Mouse (Mus musculus) MEL (cell line): ENCODE data around the gene Hist1h3i. TPM values are rescaled to one million over a fixed set of nuclear protein-coding genes. Genes with fewer than 3 reads are reported as not detected.

Experiments used
- DNase-seq: peaks from one replicate; pipeline ENCODE4 v3.0.0; 2011; ENCODE audit warnings: low read depth, low spot score
- H3K27ac ChIP-seq: 2 replicates; pipeline ENCODE4 v1.5.1; 2012; ENCODE audit warnings: low read depth, mild to moderate bottlenecking, control low read depth, low read length, moderate library complexity; ENCODE audit not compliant: control insufficient read depth
- H3K27me3 ChIP-seq, 2 experiments: fragments of 150-350 bp in 1 of 2; sonication (generic) in 1 of 2; 2 replicates each; pipeline ENCODE4 v1.6.1; 2012; ENCODE audit warnings: low read length in 2 of 2, mild to moderate bottlenecking in 2 of 2, improper control_type of control experiment in 1 of 2, moderate library complexity in 1 of 2; ENCODE audit not compliant: insufficient read depth in 2 of 2, control insufficient read depth in 1 of 2
- H3K36me3 ChIP-seq, 2 experiments: 2 replicates each; pipeline ENCODE4 v1.6.1; 2012 to 2014; ENCODE audit warnings: low read length in 2 of 2, improper control_type of control experiment in 1 of 2, inconsistent platforms in 1 of 2, mild to moderate bottlenecking in 1 of 2; ENCODE audit not compliant: insufficient read depth in 2 of 2, control insufficient read depth in 1 of 2
- H3K4me1 ChIP-seq, 2 experiments: fragments of 150-350 bp in 1 of 2; sonication (generic) in 1 of 2; 2 replicates each; pipeline ENCODE4 v1.6.1; 2012; ENCODE audit warnings: low read length in 2 of 2, improper control_type of control experiment in 1 of 2, mild to moderate bottlenecking in 1 of 2; ENCODE audit not compliant: insufficient read depth in 2 of 2, control insufficient read depth in 1 of 2
- H3K4me3 ChIP-seq, 2 experiments: fragments of 150-350 bp in 1 of 2; sonication (generic) in 1 of 2; 2 replicates each; pipeline ENCODE4 v1.5.1; 2012; ENCODE audit warnings: low read depth in 2 of 2, low read length in 2 of 2, mild to moderate bottlenecking in 2 of 2, moderate library complexity in 2 of 2, control low read depth in 1 of 2, improper control_type of control experiment in 1 of 2; ENCODE audit not compliant: control insufficient read depth in 1 of 2, insufficient read depth in 1 of 2
- H3K79me2 ChIP-seq: 2 replicates; pipeline ENCODE4 v1.6.1; 2012; ENCODE audit warnings: mild to moderate bottlenecking, low read length, moderate library complexity; ENCODE audit not compliant: control insufficient read depth, poor library complexity, insufficient read depth
- H3K9ac ChIP-seq: 2 replicates; pipeline ENCODE4 v1.6.1; 2012; ENCODE audit warnings: low read depth, mild to moderate bottlenecking, control low read depth, low read length, moderate library complexity; ENCODE audit not compliant: control insufficient read depth, poor library complexity, severe bottlenecking
- H3K9me3 ChIP-seq: fragments of 150-350 bp; sonication (generic); replicated peaks from 2 replicates; pipeline ENCODE4 v1.6.1; 2012; ENCODE audit warnings: mild to moderate bottlenecking, low read length, improper control_type of control experiment, moderate library complexity; ENCODE audit not compliant: insufficient read depth
- KAT2A ChIP-seq: conservative IDR thresholded peaks from 2 replicates; pipeline ENCODE4 v1.6.1; 2012; ENCODE audit warnings: low read depth, low read length, improper control_type of control experiment, inconsistent platforms
- MAZ ChIP-seq: IDR thresholded peaks from 2 replicates; pipeline ENCODE4 v1.6.1; 2012; ENCODE audit warnings: low read depth, mild to moderate bottlenecking, inconsistent platforms, low read length, improper control_type of control experiment
- MYB ChIP-seq: IDR thresholded peaks from 2 replicates; pipeline ENCODE4 v1.6.1; 2011; ENCODE audit warnings: mild to moderate bottlenecking, low read depth, low read length, improper control_type of control experiment
- POLR2A ChIP-seq, 2 experiments: IDR thresholded peaks; 2 replicates each; pipeline ENCODE4 v1.6.1; 2011 to 2012; ENCODE audit warnings: low read length in 2 of 2, mild to moderate bottlenecking in 2 of 2, control low read depth in 1 of 2, improper control_type of control experiment in 1 of 2, low read depth in 1 of 2, moderate library complexity in 1 of 2; ENCODE audit not compliant: control insufficient read depth in 1 of 2, insufficient read depth in 1 of 2, poor library complexity in 1 of 2
- RCOR1 ChIP-seq: IDR thresholded peaks from 2 replicates; pipeline ENCODE4 v1.6.1; 2012; ENCODE audit warnings: low read depth, mild to moderate bottlenecking, inconsistent platforms, low read length, improper control_type of control experiment
- SMC3 ChIP-seq: IDR thresholded peaks from 2 replicates; pipeline ENCODE4 v1.6.1; 2011; ENCODE audit warnings: low read depth, low read length, improper control_type of control experiment
- TAL1 ChIP-seq: IDR thresholded peaks from 2 replicates; pipeline ENCODE4 v1.6.1; 2012; ENCODE audit warnings: mild to moderate bottlenecking, inconsistent platforms, low read length, moderate library complexity, mixed read lengths
- TBP ChIP-seq: IDR thresholded peaks from 2 replicates; pipeline ENCODE4 v1.8.0; 2011; ENCODE audit warnings: low read depth, low read length, improper control_type of control experiment
- USF2 ChIP-seq, 2 experiments: IDR thresholded peaks; 2 replicates each; pipeline ENCODE4 v1.6.1; 2011 to 2012; ENCODE audit warnings: improper control_type of control experiment in 2 of 2, low read length in 2 of 2, borderline replicate concordance in 1 of 2, inconsistent platforms in 1 of 2, low read depth in 1 of 2, mild to moderate bottlenecking in 1 of 2; ENCODE audit not compliant: insufficient read depth in 1 of 2
- ZKSCAN1 ChIP-seq: IDR thresholded peaks from 2 replicates; pipeline ENCODE4 v1.6.1; 2012; ENCODE audit warnings: low read depth, mild to moderate bottlenecking, inconsistent platforms, low read length, improper control_type of control experiment, moderate library complexity
- polyA plus RNA-seq, 2 experiments: library from polyadenylated mRNA; stranded (reverse) in 1 of 2; unstranded in 1 of 2; fragments of >175 nt in 1 of 2; fragments of >200 nt in 1 of 2; gene quantifications; 2 replicates each; pipeline versions ENCODE4 v1.2.1 to v1.2.4; 2012; ENCODE audit warnings: low replicate concordance in 2 of 2, low read depth in 1 of 2; ENCODE audit not compliant: insufficient read length in 2 of 2, insufficient read depth in 1 of 2, missing spikeins in 1 of 2
- total RNA-seq: library from RNA; depleted of rRNA; stranded (reverse); fragments of 300-350 nt; gene quantifications from 2 replicates; pipeline ENCODE4 v1.2.3, GENCODE M21; 2012

Gene Hist1h3i
- total and polyA plus RNA-seq, 3 experiments = 18.1 to 1,321 TPM; not detected in 1

GRCm38 (mm10) chr13:21752356-21752755, 30.8 kb downstream of the Hist1h3i start:
- peak; percentile 82 for DNase-seq
- Histone ChIP-seq H3K9ac (peak overlapping the region; percentile 80), H3K36me3 (peaks cover 0 to 29% of the 10 kb centered on the region in 2 experiments; a peak in 2 of 4 replicates), H3K4me1 (peaks cover 0 to 10% of the 10 kb centered on the region in 2 experiments; a peak in 2 of 4 replicates), H3K27me3 (no peaks in the 10 kb centered on the region), H3K4me3 (peak overlapping the region; percentile 5 to 39), H3K9me3 (no peaks in the 10 kb centered on the region), H3K79me2 (no peaks in the 10 kb centered on the region; the same call in 1 of the 2 replicates), H3K27ac (peak overlapping the region; percentile 94)
- TF ChIP-seq USF2 (IDR thresholded peaks at IDR 0.05; ENCODE audit: borderline replicate concordance in 1 of 2, insufficient read depth in 1 of 2, low read depth in 1 of 2, low read length in 2 of 2) = no peak
- TF ChIP-seq TBP = peak; percentile 43; the same call in 1 of the 2 replicates

- TF ChIP-seq RCOR1 (no peak), MYB (no peak), POLR2A (IDR thresholded peaks at IDR 0.05; ENCODE audit: control insufficient read depth in 1 of 2, insufficient read depth in 1 of 2, low read depth in 1 of 2, low read length in 2 of 2, poor library complexity in 1 of 2) (no peak; a peak in 1 of 4 replicates), SMC3 (no peak), KAT2A (no peak)
- Histone ChIP-seq H3K79me2 (no peaks in the 10 kb centered on the region; the same call in 1 of the 2 replicates), H3K4me1 (peaks cover 0 to 12% of the 10 kb centered on the region in 2 experiments; a peak in 2 of 4 replicates), H3K36me3 (peaks cover 0 to 31% of the 10 kb centered on the region in 2 experiments; a peak in 2 of 4 replicates), H3K27me3 (no peaks in the 10 kb centered on the region), H3K4me3 (peak overlapping the region; percentile 6 to 39), H3K27ac (peak overlapping the region; percentile 94), H3K9ac (peak overlapping the region; percentile 80), H3K9me3 (no peaks in the 10 kb centered on the region)
- DNase-seq = peak; percentile 81
Measured at GRCm38 (mm10) chr13:21751827-21752226, 31.3 kb downstream of the Hist1h3i start.

GRCm38 (mm10) chr13:21751417-21751816, 31.8 kb downstream of the Hist1h3i start:
- no peak for TF ChIP-seq ZKSCAN1
- TF ChIP-seq TAL1 = no peak
- TF ChIP-seq MAZ = no peak
- TF ChIP-seq TBP = peak; percentile 63; the same call in 1 of the 2 replicates
- TF ChIP-seq, all 39 proteins: peak for 1
- peak overlapping the region; percentile 94 for H3K27ac ChIP-seq
- peak overlapping the region; percentile 80 for H3K9ac ChIP-seq
- H3K4me1 ChIP-seq = peaks cover 0 to 14% of the 10 kb centered on the region in 2 experiments; a peak in 2 of 4 replicates
- peak overlapping the region in 1 of 2 experiments; percentile 6; a peak in 1 of 4 replicates for H3K4me3 ChIP-seq
- H3K79me2 ChIP-seq = no peaks in the 10 kb centered on the region; the same call in 1 of the 2 replicates
- H3K9me3 ChIP-seq = no peaks in the 10 kb centered on the region
- peaks cover 0 to 32% of the 10 kb centered on the region in 2 experiments; a peak in 2 of 4 replicates for H3K36me3 ChIP-seq
- H3K27me3 ChIP-seq = no peaks in the 10 kb centered on the region
- peak; percentile 80 for DNase-seq
